In genomic region chr2:91972121-91972566, GRCm38 (mm10) we compare ENCODE assay signal across 8 mouse cellular contexts. TPM values are rescaled to one million over a fixed set of nuclear protein-coding genes. Genes with fewer than 3 reads are reported as not detected.
DNase-seq lines count a peak whose midpoint lies in the region; ATAC-seq and TF ChIP-seq lines count a peak whose summit lies in the region.

No protein-coding gene starts in this region.

- H3K4me1 ChIP-seq in kidney, embryonic 14.5 days (ENCODE audit: control insufficient read depth, insufficient read depth, low read length) = peaks cover 25% of the 10 kb centered on the region
- H3K4me1 ChIP-seq in bone marrow, adult 2 months (ENCODE audit: control insufficient read depth, insufficient read depth, low read length) = peaks cover 1% of the 10 kb centered on the region; the same call in 1 of the 2 replicates
- peaks cover 23% of the 10 kb centered on the region for H3K4me1 ChIP-seq in hindbrain, embryonic 14.5 days (replicated peaks; ENCODE audit: control insufficient read depth, insufficient read depth, low read length)

- H3K27me3 ChIP-seq in kidney, embryonic 14.5 days (ENCODE audit: control insufficient read depth, insufficient read depth, low read length) = peaks cover 35% of the 10 kb centered on the region
- H3K27me3 ChIP-seq in hindbrain, embryonic 14.5 days (ENCODE audit: control insufficient read depth, insufficient read depth, low read length) = peaks cover 29% of the 10 kb centered on the region

- no peaks in the 10 kb centered on the region for H3K36me3 ChIP-seq in kidney, embryonic 14.5 days (ENCODE audit: control insufficient read depth, insufficient read depth, low read length)
- no peaks in the 10 kb centered on the region for H3K36me3 ChIP-seq in hindbrain, embryonic 14.5 days (replicated peaks; ENCODE audit: control insufficient read depth, insufficient read depth)

- H3K4me2 ChIP-seq in kidney, embryonic 14.5 days (replicated peaks; ENCODE audit: low read depth, low read length) = peak overlapping the region; percentile 3; the same call in 1 of the 2 replicates
- no peak overlapping the region for H3K4me2 ChIP-seq in hindbrain, embryonic 14.5 days (replicated peaks)

- WGBS in kidney, embryonic 14.5 days = 24% methylated on average over 13 of the region's 13 CpGs
- WGBS in bone marrow, adult 2 months = 1% methylated on average over 13 of the region's 13 CpGs
- 28% methylated on average over 13 of the region's 13 CpGs for WGBS in hindbrain, embryonic 14.5 days

- no peak overlapping the region for H3K4me3 ChIP-seq in kidney, embryonic 14.5 days (ENCODE audit: low read length)
- peak overlapping the region; percentile 10 for H3K4me3 ChIP-seq in bone marrow, adult 2 months (replicated peaks; ENCODE audit: control insufficient read depth, low read depth, low read length)
- no peak overlapping the region for H3K4me3 ChIP-seq in hindbrain, embryonic 14.5 days (replicated peaks; ENCODE audit: low read length)

- intact Hi-C loops in left cerebral cortex, postnatal 10 days (cut with DNase I) = no loop called here

- no peak for DNase-seq in kidney, postnatal 10 days
- DNase-seq in hindbrain, embryonic 14.5 days (ENCODE audit: low spot score) = no peak
- DNase-seq in embryo, embryonic 11 days = no peak
- DNase-seq in left cerebral cortex, postnatal 10 days (ENCODE audit: extremely low spot score in 1 of 2, low spot score in 2 of 2) = no peak
- no peak for DNase-seq in thymus, postnatal 10 days (ENCODE audit: low spot score in 2 of 2)

- TF ChIP-seq POLR2A in bone marrow, adult 2 months (IDR thresholded peaks at IDR 0.05; ENCODE audit: borderline replicate concordance, control insufficient read depth, low read depth, low read length) = no peak

- no peak overlapping the region for H3K9ac ChIP-seq in kidney, embryonic 14.5 days (ENCODE audit: low read depth, low read length)
- H3K9ac ChIP-seq in hindbrain, embryonic 14.5 days = no peak overlapping the region

- ATAC-seq in kidney, embryonic 14.5 days (ENCODE audit: low FRiP score, low TSS enrichment) = no peak
- no peak for ATAC-seq in hindbrain, embryonic 14.5 days (ENCODE audit: low FRiP score)
- ATAC-seq in megakaryocyte, adult 5-6 weeks (ENCODE audit: poor library complexity, severe bottlenecking) = peak; percentile 85

- peak overlapping the region; percentile 71 for H3K27ac ChIP-seq in kidney, embryonic 14.5 days (ENCODE audit: low read depth, low read length)
- peak overlapping the region; percentile 72 for H3K27ac ChIP-seq in bone marrow, adult 2 months (ENCODE audit: control insufficient read depth, insufficient read depth, low read depth, low read length, poor library complexity)
- H3K27ac ChIP-seq in hindbrain, embryonic 14.5 days = peak overlapping the region; percentile 67; the same call in 1 of the 2 replicates

- H3K9me3 ChIP-seq in kidney, embryonic 14.5 days (ENCODE audit: control insufficient read depth, low read length) = no peaks in the 10 kb centered on the region
- H3K9me3 ChIP-seq in hindbrain, embryonic 14.5 days (ENCODE audit: control insufficient read depth, low read length) = no peaks in the 10 kb centered on the region

- no peak for TF ChIP-seq CTCF in bone marrow, adult 2 months (IDR thresholded peaks at IDR 0.05; ENCODE audit: control insufficient read depth, insufficient read depth, low read length)

RNA-seq across cellular contexts. Expression of gene Dgkz, which starts 3.5 kb away (rescaled TPM):
- polyA plus RNA-seq in kidney, embryonic 14.5 days (2014; fragmentation: Nextera tagmentation; extraction: Ambion mirVana) = 35.6 and 57.5 TPM in 2 replicates
- 82.4 and 229 TPM in 2 replicates for polyA plus RNA-seq in bone marrow, adult 2 months (2011; ENCODE audit: insufficient read depth, insufficient read length, low replicate concordance, missing spikeins)
- 39.0 and 42.6 TPM in 2 replicates for polyA plus RNA-seq in hindbrain, embryonic 14.5 days (2014; fragmentation: Nextera tagmentation; extraction: Ambion mirVana)
- 94.1 and 114 TPM in 2 replicates for total RNA-seq in megakaryocyte, adult 5-6 weeks (2015)
- 66.4 and 80.4 TPM in 2 replicates for total RNA-seq in megakaryocyte, adult 5-6 weeks (2017)
- total RNA-seq in left cerebral cortex, postnatal 10 days (2021) = 100 to 1,000 TPM; 251 to 255 TPM

RNA-seq across cellular contexts. Expression of gene Gm9821, which starts 26.6 kb away (rescaled TPM):
- 0.31 and 0.49 TPM in 2 replicates for polyA plus RNA-seq in kidney, embryonic 14.5 days (2014; fragmentation: Nextera tagmentation; extraction: Ambion mirVana)
- not detected in 2 replicates for polyA plus RNA-seq in bone marrow, adult 2 months (2011; ENCODE audit: insufficient read depth, insufficient read length, low replicate concordance, missing spikeins)
- polyA plus RNA-seq in hindbrain, embryonic 14.5 days (2014; fragmentation: Nextera tagmentation; extraction: Ambion mirVana) = 0.39 TPM in 1 of 2 replicates, not detected in the other
- not detected in 2 replicates for total RNA-seq in megakaryocyte, adult 5-6 weeks (2015)
- total RNA-seq in megakaryocyte, adult 5-6 weeks (2017) = 0.69 TPM in 1 of 2 replicates, not detected in the other
- not detected for total RNA-seq in left cerebral cortex, postnatal 10 days (2021)

RNA-seq across cellular contexts. Expression of gene Mdk, which starts 40.0 kb away (rescaled TPM):
- 1,361 and 1,922 TPM in 2 replicates for polyA plus RNA-seq in kidney, embryonic 14.5 days (2014; fragmentation: Nextera tagmentation; extraction: Ambion mirVana)
- polyA plus RNA-seq in bone marrow, adult 2 months (2011; ENCODE audit: insufficient read depth, insufficient read length, low replicate concordance, missing spikeins) = 14.9 and 18.6 TPM in 2 replicates
- polyA plus RNA-seq in hindbrain, embryonic 14.5 days (2014; fragmentation: Nextera tagmentation; extraction: Ambion mirVana) = 154 and 171 TPM in 2 replicates
- 1.3 and 2.2 TPM in 2 replicates for total RNA-seq in megakaryocyte, adult 5-6 weeks (2015)
- not detected in 2 replicates for total RNA-seq in megakaryocyte, adult 5-6 weeks (2017)
- 10 to 100 TPM; 24.6 to 26.0 TPM for total RNA-seq in left cerebral cortex, postnatal 10 days (2021)

RNA-seq across cellular contexts. Expression of gene Chrm4, which starts 45.1 kb away (rescaled TPM):
- polyA plus RNA-seq in kidney, embryonic 14.5 days (2014; fragmentation: Nextera tagmentation; extraction: Ambion mirVana) = not detected in 2 replicates
- polyA plus RNA-seq in bone marrow, adult 2 months (2011; ENCODE audit: insufficient read depth, insufficient read length, low replicate concordance, missing spikeins) = not detected in 2 replicates
- polyA plus RNA-seq in hindbrain, embryonic 14.5 days (2014; fragmentation: Nextera tagmentation; extraction: Ambion mirVana) = 0.52 and 0.67 TPM in 2 replicates
- not detected in 2 replicates for total RNA-seq in megakaryocyte, adult 5-6 weeks (2015)
- not detected in 2 replicates for total RNA-seq in megakaryocyte, adult 5-6 weeks (2017)
- 10 to 100 TPM; 29.6 to 33.0 TPM for total RNA-seq in left cerebral cortex, postnatal 10 days (2021)

RNA-seq across cellular contexts. Expression of gene Creb3l1, which starts 52.2 kb away (rescaled TPM):
- 11.1 and 15.0 TPM in 2 replicates for polyA plus RNA-seq in kidney, embryonic 14.5 days (2014; fragmentation: Nextera tagmentation; extraction: Ambion mirVana)
- 1.6 and 1.7 TPM in 2 replicates for polyA plus RNA-seq in bone marrow, adult 2 months (2011; ENCODE audit: insufficient read depth, insufficient read length, low replicate concordance, missing spikeins)
- 3.5 and 3.6 TPM in 2 replicates for polyA plus RNA-seq in hindbrain, embryonic 14.5 days (2014; fragmentation: Nextera tagmentation; extraction: Ambion mirVana)
- total RNA-seq in megakaryocyte, adult 5-6 weeks (2015) = 2.7 and 4.8 TPM in 2 replicates
- total RNA-seq in megakaryocyte, adult 5-6 weeks (2017) = 0.51 and 1.2 TPM in 2 replicates
- 1 to 10 TPM; 7.8 to 8.6 TPM for total RNA-seq in left cerebral cortex, postnatal 10 days (2021)
